Mouse (Mus musculus) brain, adult 10 weeks (tissue): ENCODE measurements around the gene Ssxb6. TPM values are rescaled to one million over a fixed set of nuclear protein-coding genes. Genes with fewer than 3 reads are reported as not detected.

Source experiments
- polyA plus RNA-seq: library from polyadenylated mRNA; stranded (reverse); fragments of 350-450 nt; fragmentation: Illumina TruSeq; extraction: RNeasy Lipid Tissue Mini Kit (QIAGEN cat#74804); gene quantifications from one replicate; pipeline ENCODE4 v1.2.3, GENCODE M21; 2015; ENCODE audit warnings: low read depth, low replicate concordance

Gene Ssxb6
- polyA plus RNA-seq, result not detected

GRCm38 (mm10) chrX:8548155-8548554 lies at the start of gene Ssxb6:
TSS of gene Ssxb6 (minus strand) at chrX:8548255.

GRCm38 (mm10) chrX:8591716-8592115 lies 43.7 kb upstream of the Ssxb6 start, which contains the start of gene Ssxb3:
TSS of gene Ssxb3 (minus strand) at chrX:8591816.

GRCm38 (mm10) chrX:8524854-8525253 lies 23.2 kb downstream of the Ssxb6 start, which contains the start of gene Gm14459:
TSS of gene Gm14459 (minus strand) at chrX:8524954.

Other genes with a start within 250 kb of the Ssxb6 start
- not detected for gene Ssxb10, start 220.8 kb downstream of the Ssxb6 start, polyA plus RNA-seq
- gene Ssxb9, start 181.3 kb downstream of the Ssxb6 start, polyA plus RNA-seq, result not detected
- not detected for gene Ssxb1, start 134.9 kb downstream of the Ssxb6 start, polyA plus RNA-seq
- gene Ssxb2, start 86.5 kb downstream of the Ssxb6 start, polyA plus RNA-seq, result not detected
- gene Gm14459, start 23.3 kb downstream of the Ssxb6 start, polyA plus RNA-seq, result not detected
- not detected for gene Ssxb3, start 43.6 kb upstream of the Ssxb6 start, polyA plus RNA-seq
- not detected for gene Ssxb8, start 142.6 kb upstream of the Ssxb6 start, polyA plus RNA-seq
- not detected for gene Ssx9, start 200.2 kb upstream of the Ssxb6 start, polyA plus RNA-seq